Mouse (Mus musculus) intestine, embryonic 14.5 days (tissue): ENCODE data around the gene Speg. TPM values are rescaled to one million over a fixed set of nuclear protein-coding genes. Genes with fewer than 3 reads are reported as not detected.

Experiments used
- ATAC-seq: fragments of 200-750 bp; cut with Nextera tagmentation; replicated peaks from 2 replicates; pipeline ENCODE4 v1.8.0; 2017; ENCODE audit warnings: low read depth, moderate number of reproducible peaks, moderate TSS enrichment, moderate library complexity; ENCODE audit not compliant: low FRiP score, low TSS enrichment
- DNase-seq: peaks from one replicate; pipeline ENCODE4 v3.0.0-alpha.2; 2018; ENCODE audit warnings: low spot score
- H3K27ac ChIP-seq: fragments of 300-500 bp; sonication (generic); 2 replicates; pipeline ENCODE4 v1.5.1; 2014; ENCODE audit warnings: low read depth, mild to moderate bottlenecking, control low read depth
- H3K27me3 ChIP-seq: fragments of 300-500 bp; sonication (generic); replicated peaks from 2 replicates; pipeline ENCODE4 v1.6.1; 2014; ENCODE audit warnings: low read length, control low read depth; ENCODE audit not compliant: control insufficient read depth, insufficient read depth
- H3K36me3 ChIP-seq: fragments of 300-500 bp; sonication (generic); 2 replicates; pipeline ENCODE4 v1.6.1; 2014; ENCODE audit warnings: low read length, control low read depth; ENCODE audit not compliant: control insufficient read depth, insufficient read depth
- H3K4me1 ChIP-seq: fragments of 300-500 bp; sonication (generic); replicated peaks from 2 replicates; pipeline ENCODE4 v1.6.1; 2014; ENCODE audit warnings: low read length, control low read depth, mixed read lengths; ENCODE audit not compliant: control insufficient read depth, insufficient read depth
- H3K4me2 ChIP-seq: fragments of 300-500 bp; sonication (generic); 2 replicates; pipeline ENCODE4 v1.6.1; 2014; ENCODE audit warnings: low read length
- H3K4me3 ChIP-seq: fragments of 300-500 bp; sonication (generic); 2 replicates; pipeline ENCODE4 v1.5.1; 2014; ENCODE audit warnings: low read depth, low read length, control low read depth, mixed read lengths
- H3K9ac ChIP-seq: fragments of 300-500 bp; sonication (generic); 2 replicates; pipeline ENCODE4 v1.6.1; 2014; ENCODE audit warnings: mild to moderate bottlenecking, low read length
- H3K9me3 ChIP-seq: fragments of 300-500 bp; sonication (generic); 2 replicates; pipeline ENCODE4 v1.6.1; 2016; ENCODE audit warnings: low read length, control low read depth; ENCODE audit not compliant: control insufficient read depth
- WGBS: fragments of 180-500 bp; shearing (Covaris S2); extraction: QIAGEN DNeasy Blood & Tissue Kit; methylation state at CpG from one replicate; pipeline ENCODE4 v1.1.7; 2014; 5-methylcytosine and 5-hydroxymethylcytosine counted together
- polyA plus RNA-seq: library from polyadenylated mRNA; unstranded; fragments of >200 nt; fragmentation: Nextera tagmentation; extraction: Ambion mirVana; gene quantifications from 2 replicates; pipeline ENCODE4 v1.2.1, GENCODE M21; 2014

The Speg gene
- polyA plus RNA-seq, 1 experiment from 2014 or later, result 46.7 TPM

DNA sequence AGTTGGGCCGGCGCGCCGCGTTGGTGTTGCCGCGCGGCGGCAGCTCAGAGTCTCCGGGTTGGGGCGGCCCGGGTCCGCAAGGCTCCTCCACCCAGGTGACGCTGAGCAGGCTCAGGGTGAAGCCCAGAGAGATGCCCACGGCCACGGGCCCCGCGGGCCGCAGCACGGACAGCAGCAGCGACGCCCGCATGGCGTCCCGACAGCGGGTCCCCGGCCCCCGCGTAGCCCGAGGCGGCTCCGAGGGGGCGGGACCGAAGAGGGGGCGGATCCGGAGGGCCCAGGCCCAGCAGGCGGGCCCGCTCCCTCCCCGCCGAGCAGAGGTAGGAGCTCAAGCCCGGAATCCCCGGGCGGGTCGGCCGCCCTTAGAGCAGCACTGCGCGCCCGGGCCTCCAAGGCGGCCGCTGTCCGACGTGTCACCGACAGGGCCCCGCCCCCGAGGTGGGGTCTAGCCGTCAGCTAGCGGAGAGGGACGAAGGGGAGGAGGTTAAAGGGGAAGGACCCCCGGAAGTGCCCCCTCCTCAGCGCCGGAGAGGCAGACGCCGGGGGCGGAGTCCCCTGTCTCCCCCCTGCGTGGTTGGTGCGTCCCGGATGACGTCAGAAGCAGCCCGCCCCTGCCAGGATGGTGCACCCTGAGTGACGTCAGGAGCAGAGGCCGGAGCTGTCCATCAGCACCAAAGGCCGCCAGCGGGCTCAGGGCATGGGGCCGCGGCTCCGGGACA is 104.0 kb downstream of the Speg start, which contains the start of the genes Chpf and Tmem198:
Gene Chpf, minus strand, starts transcription at position 392 of the 719 bp plus-strand sequence.
Gene Tmem198, plus strand, starts transcription at position 617 of the 719 bp plus-strand sequence.
- peaks cover 37% of the 10 kb centered on the region for H3K27me3 ChIP-seq
- ATAC-seq, result peak; percentile 93

DNA sequence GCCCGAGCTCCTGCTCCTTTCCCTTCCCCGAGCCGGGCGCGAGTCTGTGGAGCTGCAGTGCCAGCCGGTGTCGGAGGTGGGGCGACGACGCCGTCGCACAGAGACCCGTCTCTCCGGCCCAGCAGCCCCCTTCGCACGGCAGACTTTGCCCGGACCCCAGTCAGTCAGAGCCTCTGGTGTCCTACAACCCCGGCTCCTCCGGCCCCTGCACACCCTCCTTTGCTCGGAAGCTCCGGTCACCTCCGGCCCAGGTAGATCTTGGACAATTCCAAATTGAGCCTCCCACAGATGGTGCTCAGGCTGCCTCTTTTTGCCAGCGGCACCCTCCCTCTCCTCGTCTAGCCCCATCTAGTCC is 104.5 kb downstream of the Speg start:
- H3K9ac ChIP-seq, result no peak overlapping the region; the same call in 1 of the 2 replicates
- no peaks in the 10 kb centered on the region for H3K9me3 ChIP-seq
- peaks cover 37% of the 10 kb centered on the region for H3K27me3 ChIP-seq
- 2% methylated on average over 24 of the region's 24 CpGs for WGBS
- ATAC-seq (no peak), DNase-seq (no peak)
- H3K4me1 ChIP-seq, result peaks cover 15% of the 10 kb centered on the region; the same call in 1 of the 2 replicates
- H3K27ac ChIP-seq, result no peak overlapping the region
- H3K4me3 ChIP-seq, result peak overlapping the region; percentile 73
- peak overlapping the region; percentile 70 for H3K4me2 ChIP-seq
- H3K36me3 ChIP-seq, result peaks cover 23% of the 10 kb centered on the region

More for the DNA sequence above, 104.0 kb downstream of the Speg start, which contains the start of the genes Chpf and Tmem198:
- under 1% methylated on average over 72 of the region's 76 CpGs for WGBS
- peak within 1 kb of the TSS; percentile 73 for H3K4me3 ChIP-seq
- peak within 1 kb of the TSS; percentile 70 for H3K4me2 ChIP-seq
- peak within 1 kb of the TSS; percentile 69 for H3K27ac ChIP-seq
- peak; percentile 99 for DNase-seq
- peaks cover 15% of the 10 kb centered on the region; the same call in 1 of the 2 replicates for H3K4me1 ChIP-seq
- peaks cover 28% of the 10 kb centered on the region for H3K36me3 ChIP-seq
- peak within 1 kb of the TSS; percentile 64 for H3K9ac ChIP-seq
- H3K9me3 ChIP-seq, result no peaks in the 10 kb centered on the region

DNA sequence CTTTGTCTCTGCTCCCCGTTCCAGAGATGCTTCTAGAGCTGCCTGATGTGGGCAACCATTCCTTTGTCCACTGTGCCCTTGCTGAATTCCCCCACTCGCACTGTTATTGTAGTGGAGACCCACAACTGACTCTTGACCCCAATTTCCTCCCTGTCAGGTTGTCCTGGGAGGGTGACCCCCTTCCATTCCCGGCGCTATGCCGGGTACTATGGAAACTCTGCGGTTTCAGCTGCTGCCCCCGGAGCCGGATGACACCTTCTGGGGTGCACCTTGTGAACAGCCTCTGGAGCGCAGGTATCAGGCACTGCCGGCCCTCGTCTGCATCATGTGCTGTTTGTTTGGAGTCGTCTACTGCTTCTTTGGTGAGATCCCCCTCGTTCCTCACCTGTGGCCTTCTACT is 104.9 kb downstream of the Speg start:
- Histone ChIP-seq H3K9ac (no peak overlapping the region; the same call in 1 of the 2 replicates), H3K4me2 (peak overlapping the region; percentile 70), H3K9me3 (no peaks in the 10 kb centered on the region), H3K4me1 (peaks cover 15% of the 10 kb centered on the region; the same call in 1 of the 2 replicates), H3K4me3 (peak overlapping the region; percentile 73), H3K27me3 (peaks cover 37% of the 10 kb centered on the region), H3K36me3 (peaks cover 19% of the 10 kb centered on the region), H3K27ac (no peak overlapping the region)
- 23% methylated on average over 13 of the region's 13 CpGs for WGBS
- DNase-seq (no peak), ATAC-seq (no peak)

GRCm38 (mm10) chr1:75480735-75481134 is 105.6 kb downstream of the Speg start:
- Histone ChIP-seq H3K9ac (no peak overlapping the region), H3K4me2 (no peak overlapping the region), H3K9me3 (no peaks in the 10 kb centered on the region), H3K27ac (no peak overlapping the region), H3K36me3 (peaks cover 12% of the 10 kb centered on the region), H3K4me3 (no peak overlapping the region), H3K27me3 (peaks cover 43% of the 10 kb centered on the region), H3K4me1 (peaks cover 15% of the 10 kb centered on the region; the same call in 1 of the 2 replicates)
- DNase-seq, result no peak
- ATAC-seq, result no peak
- 84% methylated on average over 7 of the region's 7 CpGs for WGBS

Other genes with a start within 250 kb of the Speg start
- gene Slc23a3, start 241.4 kb upstream of the Speg start, polyA plus RNA-seq, result 1.4 and 1.8 TPM in 2 replicates
- 41.6 and 41.7 TPM in 2 replicates for gene Cnppd1, start 232.6 kb upstream of the Speg start, polyA plus RNA-seq
- 50.1 and 51.1 TPM in 2 replicates for gene Retreg2, start 232.5 kb upstream of the Speg start, polyA plus RNA-seq
- 36.5 and 38.8 TPM in 2 replicates for gene Zfand2b, start 206.7 kb upstream of the Speg start, polyA plus RNA-seq
- 17.8 and 21.7 TPM in 2 replicates for gene Abcb6, start 194.9 kb upstream of the Speg start, polyA plus RNA-seq
- gene Ankzf1, start 183.1 kb upstream of the Speg start, polyA plus RNA-seq, result 20.2 and 23.0 TPM in 2 replicates
- gene Atg9a, start 183.1 kb upstream of the Speg start, polyA plus RNA-seq, result 24.0 and 26.3 TPM in 2 replicates
- gene Glb1l, start 164.5 kb upstream of the Speg start, polyA plus RNA-seq, result 15.1 and 19.2 TPM in 2 replicates
- gene Stk16, start 164.5 kb upstream of the Speg start, polyA plus RNA-seq, result 116 and 131 TPM in 2 replicates
- gene Tuba4a, start 155.4 kb upstream of the Speg start, polyA plus RNA-seq, result 68.7 and 86.5 TPM in 2 replicates
- not detected in 2 replicates for gene A630095N17Rik, start 143.2 kb upstream of the Speg start, polyA plus RNA-seq
- 14.2 TPM in 2 replicates for gene Dnajb2, start 138.9 kb upstream of the Speg start, polyA plus RNA-seq
- gene Ptprn, start 110.8 kb upstream of the Speg start, polyA plus RNA-seq, result 2.9 and 3.4 TPM in 2 replicates
- 13.0 and 13.4 TPM in 2 replicates for gene Resp18, start 96.9 kb upstream of the Speg start, polyA plus RNA-seq
- gene Dnpep, start 57.3 kb upstream of the Speg start, polyA plus RNA-seq, result 133 and 137 TPM in 2 replicates
- gene Des, start 15.0 kb upstream of the Speg start, polyA plus RNA-seq, result 72.4 and 73.2 TPM in 2 replicates
- 69.4 and 72.1 TPM in 2 replicates for gene Gmppa, start 60.6 kb downstream of the Speg start, polyA plus RNA-seq
- gene Asic4, start 75.1 kb downstream of the Speg start, polyA plus RNA-seq, result 0.47 and 1.0 TPM in 2 replicates
- 36.7 and 42.8 TPM in 2 replicates for gene Chpf, start 104.0 kb downstream of the Speg start, polyA plus RNA-seq
- 1.9 and 2.6 TPM in 2 replicates for gene Tmem198, start 104.2 kb downstream of the Speg start, polyA plus RNA-seq
- 80.9 and 88.4 TPM in 2 replicates for gene Obsl1, start 131.2 kb downstream of the Speg start, polyA plus RNA-seq
- gene Inha, start 131.8 kb downstream of the Speg start, polyA plus RNA-seq, result 3.5 and 3.9 TPM in 2 replicates
- 16.3 and 18.7 TPM in 2 replicates for gene Stk11ip, start 146.2 kb downstream of the Speg start, polyA plus RNA-seq
- gene Slc4a3, start 171.0 kb downstream of the Speg start, polyA plus RNA-seq, result 11.8 and 15.5 TPM in 2 replicates